Mouse (Mus musculus) thymus, adult 2 months (tissue): Measurements from ENCODE around the gene Mfsd4b3. TPM values are rescaled to one million over a fixed set of nuclear protein-coding genes. Genes with fewer than 3 reads are reported as not detected.
"Not testable (repeated sequence)": the region's sequence is repeated elsewhere in the genome, so short reads cannot be mapped to it uniquely, and the experiment has no call there.

Experiments
- DNase-seq: peaks from one replicate; pipeline ENCODE4 v3.0.0; 2021
- H3K27ac ChIP-seq: fragments of 200-500 bp; 2 replicates; pipeline ENCODE4 v1.5.1; 2012; ENCODE audit warnings: low read length, control low read depth; ENCODE audit not compliant: control insufficient read depth, insufficient read depth
- H3K27me3 ChIP-seq: fragments of 200-500 bp; 2 replicates; pipeline ENCODE4 v1.6.1; 2012; ENCODE audit warnings: mild to moderate bottlenecking, low read length, moderate library complexity, mixed read lengths; ENCODE audit not compliant: control insufficient read depth, insufficient read depth
- H3K36me3 ChIP-seq: fragments of 200-500 bp; 2 replicates; pipeline ENCODE4 v1.6.1; 2012; ENCODE audit warnings: mild to moderate bottlenecking, low read length, moderate library complexity; ENCODE audit not compliant: control insufficient read depth, insufficient read depth
- H3K4me1 ChIP-seq: fragments of 200-500 bp; replicated peaks from 2 replicates; pipeline ENCODE4 v1.6.1; 2012; ENCODE audit warnings: low read length; ENCODE audit not compliant: control insufficient read depth, insufficient read depth
- H3K4me3 ChIP-seq: fragments of 200-500 bp; 2 replicates; pipeline ENCODE4 v1.5.1; 2012; ENCODE audit warnings: mild to moderate bottlenecking, low read length, control low read depth, moderate library complexity; ENCODE audit not compliant: control insufficient read depth, insufficient read depth
- CTCF ChIP-seq: fragments of 200-500 bp; IDR thresholded peaks from 2 replicates; pipeline ENCODE4 v1.5.1; 2012; ENCODE audit warnings: mild to moderate bottlenecking, control low read depth, low read length, moderate library complexity, borderline replicate concordance; ENCODE audit not compliant: control insufficient read depth, poor library complexity, insufficient read depth; ENCODE audit errors: extremely low read depth
- POLR2A ChIP-seq: fragments of 200-500 bp; IDR thresholded peaks from 2 replicates; pipeline ENCODE4 v1.6.1; 2012; ENCODE audit warnings: mild to moderate bottlenecking, low read length, control low read depth, moderate library complexity; ENCODE audit not compliant: control insufficient read depth, poor library complexity, insufficient read depth; ENCODE audit errors: extremely low read depth
- WGBS: fragments of 180-500 bp; shearing (Covaris S2); methylation state at CpG from one replicate; pipeline ENCODE4 v1.1.7; 2018; 5-methylcytosine and 5-hydroxymethylcytosine counted together
- polyA plus RNA-seq: library from polyadenylated mRNA; depleted of rRNA; stranded (reverse); fragments of >200 nt; gene quantifications from 2 replicates; pipeline ENCODE4 v1.2.3, GENCODE M21; 2012

The Mfsd4b3 gene
- polyA plus RNA-seq, 1 experiment = 1.2 TPM

DNA sequence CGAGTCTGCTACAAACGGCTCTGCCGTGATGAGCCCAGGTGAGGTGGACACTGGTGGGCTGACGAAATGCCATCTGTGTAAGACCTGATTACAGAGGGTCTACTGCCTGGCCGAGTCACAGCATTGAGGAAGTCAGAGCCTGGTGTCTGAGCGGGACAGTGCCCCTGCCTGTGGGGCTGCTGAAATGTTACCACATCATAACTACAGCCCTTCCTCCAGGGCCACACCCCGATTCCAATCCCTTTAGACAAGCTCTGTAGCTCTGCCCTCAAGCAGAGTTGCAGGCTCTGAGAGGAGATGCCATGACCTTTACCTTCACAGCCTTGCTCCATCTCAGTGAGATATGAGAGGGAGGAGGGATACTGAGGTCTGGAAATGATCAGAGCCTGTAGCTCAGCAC lies 23.4 kb downstream of the Mfsd4b3 start:
- H3K4me1 ChIP-seq = no peaks in the 10 kb centered on the region
- 58% methylated on average over 7 of the region's 7 CpGs for WGBS
- no peak for DNase-seq
- no peak for TF ChIP-seq CTCF
- no peak for TF ChIP-seq POLR2A
- H3K27me3 ChIP-seq = no peaks in the 10 kb centered on the region
- H3K4me3 ChIP-seq = no peak overlapping the region
- H3K27ac ChIP-seq = no peak overlapping the region
- no peaks in the 10 kb centered on the region for H3K36me3 ChIP-seq

- no peak within 1 kb of the TSS for H3K27ac ChIP-seq
- no peaks in the 10 kb centered on the region; the same call in 1 of the 2 replicates for H3K4me1 ChIP-seq
- WGBS = 6% methylated on average over 41 of the region's 41 CpGs
- peaks cover 8% of the 10 kb centered on the region for H3K27me3 ChIP-seq
- no peak for TF ChIP-seq CTCF
- no peak for TF ChIP-seq POLR2A
- H3K4me3 ChIP-seq = no peak within 1 kb of the TSS
- H3K36me3 ChIP-seq = no peaks in the 10 kb centered on the region
- DNase-seq = peak; percentile 9
Measured at GRCm38 (mm10) chr10:39926616-39927139, 33.3 kb downstream of the Mfsd4b3 start, which contains the start of gene Mfsd4b2. Gene Mfsd4b2 (minus strand): TSS chr10:39926923.

DNA sequence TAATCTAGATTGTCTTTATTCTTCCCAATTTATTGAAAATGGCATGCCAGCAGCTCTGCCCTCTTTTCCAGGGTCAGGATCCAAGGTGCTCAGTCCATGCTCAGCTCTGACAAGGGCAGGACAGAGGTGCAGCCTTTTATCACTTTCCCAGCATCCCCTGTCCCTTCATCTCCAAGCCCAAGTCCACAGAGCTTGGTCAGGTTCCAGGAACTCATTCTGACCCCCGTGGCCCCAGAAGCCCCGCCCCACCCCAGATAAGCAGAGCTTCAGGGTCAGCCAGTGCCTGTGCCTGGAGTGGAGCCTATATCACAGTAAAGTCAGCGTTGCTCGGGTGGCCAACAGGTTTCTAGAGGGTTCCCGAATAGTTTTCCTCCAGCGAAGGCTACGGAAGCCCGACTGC lies 35.4 kb downstream of the Mfsd4b3 start:
- H3K27ac ChIP-seq, H3K4me3 ChIP-seq, DNase-seq, H3K4me1 ChIP-seq, H3K36me3 ChIP-seq, H3K27me3 ChIP-seq: not testable (repeated sequence)
- 83% methylated on average over 8 of the region's 8 CpGs for WGBS

GRCm38 (mm10) chr10:39912616-39913015 lies 47.3 kb downstream of the Mfsd4b3 start:
- no peaks in the 10 kb centered on the region for H3K36me3 ChIP-seq
- TF ChIP-seq CTCF = no peak
- TF ChIP-seq POLR2A = no peak
- H3K27ac ChIP-seq = no peak overlapping the region
- 0 out of 2 replicates have a peak, but pooled peaks cover 6% of the 10 kb centered on the region for H3K4me1 ChIP-seq
- no peak for DNase-seq
- no peaks in the 10 kb centered on the region for H3K27me3 ChIP-seq
- no peak overlapping the region for H3K4me3 ChIP-seq

DNA sequence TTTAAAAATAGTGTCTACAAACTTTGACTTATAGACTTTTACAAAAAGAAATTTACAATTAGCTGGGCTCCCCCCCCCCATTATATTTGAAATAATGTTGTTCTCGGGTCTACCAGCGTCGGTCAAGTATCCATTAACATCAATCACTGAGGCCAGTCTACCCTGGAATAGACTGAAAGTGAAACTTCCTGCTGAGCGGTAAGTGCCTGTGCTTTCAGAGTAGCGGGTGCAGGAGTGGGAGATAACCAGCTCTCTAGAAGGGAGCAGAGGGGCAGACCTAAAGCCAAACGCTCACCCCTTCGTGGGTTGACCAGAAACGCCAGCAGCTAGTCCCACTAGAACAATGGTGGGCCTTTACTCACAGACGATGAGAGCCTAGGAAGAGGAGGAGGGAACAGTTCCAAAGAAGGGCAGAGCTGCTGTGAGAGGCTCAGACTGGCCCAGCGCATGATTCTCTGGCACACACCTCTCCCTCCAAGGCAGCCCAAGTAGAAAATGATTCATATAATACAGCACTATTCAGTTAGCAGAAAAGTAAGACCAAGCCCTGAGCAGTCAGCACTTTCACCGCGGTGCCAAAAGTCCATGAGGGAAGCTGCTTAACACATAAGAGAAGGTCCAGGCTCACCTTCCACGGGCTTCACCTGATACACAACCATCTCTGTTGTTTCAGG lies 51.0 kb downstream of the Mfsd4b3 start:
- 53% methylated on average over 13 of the region's 13 CpGs for WGBS
- H3K27ac ChIP-seq = 0 out of 2 replicates have a peak overlapping the region, but pooled peaks have one; percentile 24
- DNase-seq = no peak

GRCm38 (mm10) chr10:39906799-39907658 lies 52.9 kb downstream of the Mfsd4b3 start:
- H3K36me3 ChIP-seq = no peaks in the 10 kb centered on the region
- H3K27ac ChIP-seq = no peak overlapping the region
- 91% methylated on average over 10 of the region's 10 CpGs for WGBS
- no peak overlapping the region for H3K4me3 ChIP-seq
- TF ChIP-seq CTCF (no peak), POLR2A (no peak)
- H3K27me3 ChIP-seq = no peaks in the 10 kb centered on the region
- no peak for DNase-seq
- H3K4me1 ChIP-seq = 0 out of 2 replicates have a peak, but pooled peaks cover 6% of the 10 kb centered on the region

More for the DNA sequence above, 51.0 kb downstream of the Mfsd4b3 start:
- Histone ChIP-seq H3K4me3 (peak overlapping the region; percentile 45), H3K36me3 (no peaks in the 10 kb centered on the region), H3K27me3 (no peaks in the 10 kb centered on the region), H3K4me1 (0 out of 2 replicates have a peak, but pooled peaks cover 6% of the 10 kb centered on the region)
- TF ChIP-seq CTCF (no peak), POLR2A (no peak)
